Mouse (Mus musculus) ES-Bruce4 (cell line): ENCODE data around the gene Nexn.

ENCODE experiments used
- CTCF ChIP-seq: IDR thresholded peaks from one replicate; pipeline ENCODE4 v1.8.1; 2011; ENCODE audit warnings: low read depth, low read length
- EP300 ChIP-seq: IDR thresholded peaks from 2 replicates; pipeline ENCODE4 v1.6.1; 2011; ENCODE audit warnings: low read depth, low read length; ENCODE audit not compliant: insufficient read depth

- TF ChIP-seq EP300 (no peak), CTCF (no peak)
Observed at GRCm38 (mm10) chr3:152245273-152245910, 20.8 kb downstream of the Nexn start.
